ENCODE assay signal across 7 mouse cellular contexts in genomic region chr1:86487295-86487907, GRCm38 (mm10). TPM values are rescaled to one million over a fixed set of nuclear protein-coding genes. Genes with fewer than 3 reads are reported as not detected.
A peak's percentile ranks its signal among the peaks of the same experiment; 100 is the strongest.
DNase-seq lines count a peak whose midpoint lies in the region; ATAC-seq lines count a peak whose summit lies in the region.

No protein-coding gene starts in this region.

- peak; percentile 95 for ATAC-seq in embryonic facial prominence, embryonic 11.5 days (replicated peaks; ENCODE audit: insufficient number of reproducible peaks, low FRiP score, low TSS enrichment, low read depth)
- ATAC-seq in limb, embryonic 11.5 days (ENCODE audit: insufficient number of reproducible peaks, low FRiP score, low TSS enrichment, low read depth), result peak; percentile 95
- ATAC-seq in midbrain, embryonic 14.5 days (ENCODE audit: low FRiP score, low TSS enrichment), result peak; percentile 96

- DNase-seq in adrenal gland, postnatal 14 days, result peak; percentile 99
- peak; percentile 100 for DNase-seq in embryonic facial prominence, embryonic 11.5 days (ENCODE audit: low spot score)
- peak; percentile 100 for DNase-seq in heart, adult 11 months
- DNase-seq in kidney, adult 18-20 months, result peak; percentile 100
- peak; percentile 100 for DNase-seq in limb, embryonic 11.5 days (ENCODE audit: low spot score)
- DNase-seq in midbrain, embryonic 14.5 days, result peak; percentile 100
- peak; percentile 98 to 99 for DNase-seq in spleen, adult 18-20 months

- H3K4me2 ChIP-seq in embryonic facial prominence, embryonic 11.5 days (ENCODE audit: low read depth, low read length), result peak overlapping the region; percentile 83
- peak overlapping the region; percentile 86 for H3K4me2 ChIP-seq in limb, embryonic 11.5 days (ENCODE audit: low read depth, severe bottlenecking)
- peak overlapping the region; percentile 82 for H3K4me2 ChIP-seq in midbrain, embryonic 14.5 days (ENCODE audit: low read length)

- H3K27ac ChIP-seq in embryonic facial prominence, embryonic 11.5 days (replicated peaks; ENCODE audit: low read depth, low read length), result peak overlapping the region; percentile 96
- H3K27ac ChIP-seq in limb, embryonic 11.5 days (replicated peaks; ENCODE audit: low read depth, low read length), result peak overlapping the region; percentile 95
- H3K27ac ChIP-seq in midbrain, embryonic 14.5 days (replicated peaks; ENCODE audit: low read depth, low read length), result peak overlapping the region; percentile 99

- peaks cover 5% of the 10 kb centered on the region; the same call in 1 of the 2 replicates for H3K4me1 ChIP-seq in embryonic facial prominence, embryonic 11.5 days (ENCODE audit: control insufficient read depth, insufficient read depth, low read length)
- H3K4me1 ChIP-seq in limb, embryonic 11.5 days (ENCODE audit: control insufficient read depth, insufficient read depth, low read length), result peaks cover 9% of the 10 kb centered on the region; the same call in 1 of the 2 replicates
- peaks cover 17% of the 10 kb centered on the region for H3K4me1 ChIP-seq in midbrain, embryonic 14.5 days (ENCODE audit: control insufficient read depth, insufficient read depth, low read length)

- H3K9ac ChIP-seq in embryonic facial prominence, embryonic 11.5 days (replicated peaks; ENCODE audit: low read length), result peak overlapping the region; percentile 98
- H3K9ac ChIP-seq in limb, embryonic 11.5 days (ENCODE audit: low read length), result peak overlapping the region; percentile 99
- peak overlapping the region; percentile 88 for H3K9ac ChIP-seq in midbrain, embryonic 14.5 days (replicated peaks; ENCODE audit: low read length)

- H3K27me3 ChIP-seq in embryonic facial prominence, embryonic 11.5 days (ENCODE audit: control insufficient read depth, insufficient read depth, low read length), result no peaks in the 10 kb centered on the region
- no peaks in the 10 kb centered on the region for H3K27me3 ChIP-seq in limb, embryonic 11.5 days (ENCODE audit: control insufficient read depth, insufficient read depth, low read length)
- H3K27me3 ChIP-seq in midbrain, embryonic 14.5 days (ENCODE audit: control insufficient read depth, insufficient read depth, low read length), result no peaks in the 10 kb centered on the region

- no peaks in the 10 kb centered on the region for H3K9me3 ChIP-seq in embryonic facial prominence, embryonic 11.5 days (replicated peaks; ENCODE audit: control insufficient read depth, low read length)
- no peaks in the 10 kb centered on the region for H3K9me3 ChIP-seq in limb, embryonic 11.5 days (ENCODE audit: control insufficient read depth, low read length)
- no peaks in the 10 kb centered on the region for H3K9me3 ChIP-seq in midbrain, embryonic 14.5 days (ENCODE audit: control insufficient read depth, low read length)

- H3K4me3 ChIP-seq in embryonic facial prominence, embryonic 11.5 days (ENCODE audit: low read depth, low read length), result peak overlapping the region; percentile 68
- H3K4me3 ChIP-seq in limb, embryonic 11.5 days (ENCODE audit: low read depth, low read length), result peak overlapping the region; percentile 65
- H3K4me3 ChIP-seq in midbrain, embryonic 14.5 days (replicated peaks; ENCODE audit: low read depth, low read length), result peak overlapping the region; percentile 63

- under 1% methylated on average over 68 of the region's 74 CpGs for WGBS in embryonic facial prominence, embryonic 11.5 days
- under 1% methylated on average over 70 of the region's 74 CpGs for WGBS in limb, embryonic 11.5 days
- 0% methylated on average over 72 of the region's 74 CpGs for WGBS in midbrain, embryonic 14.5 days

- no peaks in the 10 kb centered on the region for H3K36me3 ChIP-seq in embryonic facial prominence, embryonic 11.5 days (replicated peaks; ENCODE audit: control insufficient read depth, insufficient read depth, low read depth, low read length)
- H3K36me3 ChIP-seq in limb, embryonic 11.5 days (ENCODE audit: control insufficient read depth, insufficient read depth, low read length), result no peaks in the 10 kb centered on the region
- H3K36me3 ChIP-seq in midbrain, embryonic 14.5 days (ENCODE audit: control insufficient read depth, insufficient read depth, low read length), result no peaks in the 10 kb centered on the region

RNA-seq across cellular contexts. Expression of gene Ptma, which starts 39.1 kb away (rescaled TPM):
- 806 and 848 TPM in 2 replicates for total RNA-seq in adrenal gland, postnatal 14 days (2021)
- polyA plus RNA-seq in embryonic facial prominence, embryonic 11.5 days (2014; fragmentation: Nextera tagmentation; extraction: Ambion mirVana), result 4,004 and 4,291 TPM in 2 replicates
- 4,370 and 4,506 TPM in 2 replicates for polyA plus RNA-seq in limb, embryonic 11.5 days (2014; fragmentation: Nextera tagmentation; extraction: Ambion mirVana)
- polyA plus RNA-seq in midbrain, embryonic 14.5 days (2014; fragmentation: Nextera tagmentation; extraction: Ambion mirVana), result 2,168 and 2,208 TPM in 2 replicates

Comparison
In these comparisons a context has a peak if more than half of its experiments do, and no peak if none do; other contexts are left out.
1. Peak in every context shown above with its lines: DNase-seq, ATAC-seq, H3K4me3 ChIP-seq and H3K27ac ChIP-seq.